Mouse (Mus musculus) liver, adult 2 months (tissue): Measurements from ENCODE around the gene Numbl.

Source experiments
- CTCF ChIP-seq: fragments of 200-500 bp; IDR thresholded peaks from 2 replicates; pipeline ENCODE4 v1.5.1; 2011; ENCODE audit warnings: low read depth, low read length, control low read depth
- POLR2A ChIP-seq: fragments of 200-500 bp; IDR thresholded peaks from 2 replicates; pipeline ENCODE4 v1.6.1; 2011; ENCODE audit warnings: low read length, control low read depth; ENCODE audit not compliant: insufficient read depth; ENCODE audit errors: extremely low read depth

- TF ChIP-seq CTCF, result no peak
- no peak for TF ChIP-seq POLR2A
Measured at GRCm38 (mm10) chr7:27222538-27222937, 35.7 kb upstream of the Numbl start.
